7 mouse cellular contexts compared by ENCODE assay signal in the genomic region with DNA sequence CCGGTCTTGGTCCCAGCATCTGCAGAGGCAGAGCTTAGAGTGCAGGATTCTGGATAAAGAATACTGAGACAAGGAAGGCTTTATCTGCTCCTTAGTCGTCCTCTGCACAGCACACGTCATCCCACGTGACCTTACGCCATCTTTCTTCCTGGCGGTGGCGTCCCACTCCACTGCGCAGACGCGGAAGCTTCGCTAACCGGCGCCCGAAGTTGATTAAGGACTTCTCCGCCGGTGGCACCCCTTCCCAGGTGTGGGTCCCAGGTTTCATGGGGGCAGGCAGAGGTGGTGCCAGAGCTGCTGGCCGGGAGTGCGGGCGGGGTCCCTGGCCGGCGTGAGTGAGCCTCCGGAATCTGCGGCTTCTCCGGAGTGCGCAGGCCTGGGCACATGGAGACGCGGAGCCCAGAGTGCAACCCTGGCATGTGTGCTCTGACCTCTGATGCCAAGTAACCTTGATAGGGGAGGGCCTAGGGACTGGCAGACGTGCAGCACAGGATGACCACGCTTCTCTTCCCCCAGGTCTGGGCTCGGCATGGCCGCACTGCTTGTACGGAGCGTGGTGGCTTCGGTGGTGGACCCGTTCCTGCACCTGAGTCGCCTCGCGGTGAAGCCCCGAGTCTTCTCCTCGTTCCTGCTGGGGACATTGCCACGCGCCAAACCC. TPM values are rescaled to one million over a fixed set of nuclear protein-coding genes. Genes with fewer than 3 reads are reported as not detected.
DNase-seq lines count a peak whose midpoint lies in the region; ATAC-seq lines count a peak whose summit lies in the region.

No protein-coding gene starts in this region.

- H3K4me1 ChIP-seq in embryonic facial prominence, embryonic 12.5 days: peaks cover 8% of the 10 kb centered on the region
- peaks cover 23% of the 10 kb centered on the region for H3K4me1 ChIP-seq in limb, embryonic 13.5 days
- peaks cover 21% of the 10 kb centered on the region for H3K4me1 ChIP-seq in midbrain, embryonic 16.5 days (ENCODE audit: control insufficient read depth, insufficient read depth, low read length)

- WGBS in embryonic facial prominence, embryonic 12.5 days: under 1% methylated on average over 42 of the region's 42 CpGs
- WGBS in limb, embryonic 13.5 days: under 1% methylated on average over 42 of the region's 42 CpGs
- under 1% methylated on average over 42 of the region's 42 CpGs for WGBS in midbrain, embryonic 16.5 days

- no peaks in the 10 kb centered on the region for H3K9me3 ChIP-seq in embryonic facial prominence, embryonic 12.5 days
- no peaks in the 10 kb centered on the region for H3K9me3 ChIP-seq in limb, embryonic 13.5 days
- H3K9me3 ChIP-seq in midbrain, embryonic 16.5 days (replicated peaks; ENCODE audit: control insufficient read depth, low read length, poor library complexity, severe bottlenecking): no peaks in the 10 kb centered on the region

- ATAC-seq in embryonic facial prominence, embryonic 12.5 days (ENCODE audit: insufficient number of reproducible peaks, insufficient read depth, low FRiP score, low TSS enrichment): peak; percentile 86
- peak; percentile 90 for ATAC-seq in limb, embryonic 13.5 days (ENCODE audit: low FRiP score, low read depth)
- peak; percentile 92 for ATAC-seq in midbrain, embryonic 16.5 days

- H3K4me2 ChIP-seq in embryonic facial prominence, embryonic 12.5 days (replicated peaks): peak overlapping the region; percentile 95
- H3K4me2 ChIP-seq in limb, embryonic 13.5 days (replicated peaks): peak overlapping the region; percentile 96
- peak overlapping the region; percentile 97 for H3K4me2 ChIP-seq in midbrain, embryonic 16.5 days (ENCODE audit: low read length)

- H3K36me3 ChIP-seq in embryonic facial prominence, embryonic 12.5 days: no peaks in the 10 kb centered on the region
- peaks cover 8% of the 10 kb centered on the region for H3K36me3 ChIP-seq in limb, embryonic 13.5 days
- H3K36me3 ChIP-seq in midbrain, embryonic 16.5 days (ENCODE audit: control insufficient read depth, insufficient read depth, low read length): 0 out of 2 replicates have a peak, but pooled peaks cover 2% of the 10 kb centered on the region

- H3K4me3 ChIP-seq in embryonic facial prominence, embryonic 12.5 days: peak overlapping the region; percentile 88
- peak overlapping the region; percentile 83 for H3K4me3 ChIP-seq in limb, embryonic 13.5 days
- H3K4me3 ChIP-seq in midbrain, embryonic 16.5 days (ENCODE audit: low read depth, low read length): peak overlapping the region; percentile 64

- DNase-seq in adrenal gland, postnatal 25 days: peak; percentile 90
- peak; percentile 92 to 97 for DNase-seq in heart, adult 18-20 months
- peak; percentile 84 to 93 for DNase-seq in kidney, adult 8-10 months
- peak; percentile 92 for DNase-seq in spleen, postnatal 10 days (ENCODE audit: low spot score in 2 of 2)

- no peaks in the 10 kb centered on the region for H3K27me3 ChIP-seq in embryonic facial prominence, embryonic 12.5 days
- H3K27me3 ChIP-seq in limb, embryonic 13.5 days: no peaks in the 10 kb centered on the region
- no peaks in the 10 kb centered on the region for H3K27me3 ChIP-seq in midbrain, embryonic 16.5 days (ENCODE audit: control insufficient read depth, insufficient read depth, low read depth, low read length)

- 0 out of 2 replicates have a peak overlapping the region, but pooled peaks have one; percentile 25 for H3K27ac ChIP-seq in embryonic facial prominence, embryonic 12.5 days
- H3K27ac ChIP-seq in limb, embryonic 13.5 days: peak overlapping the region; percentile 39; the same call in 1 of the 2 replicates
- H3K27ac ChIP-seq in midbrain, embryonic 16.5 days (ENCODE audit: low read length): peak overlapping the region; percentile 79

- peak overlapping the region; percentile 86 for H3K9ac ChIP-seq in embryonic facial prominence, embryonic 12.5 days
- H3K9ac ChIP-seq in limb, embryonic 13.5 days: peak overlapping the region; percentile 88
- H3K9ac ChIP-seq in midbrain, embryonic 16.5 days (ENCODE audit: low read depth, low read length): peak overlapping the region; percentile 83

RNA-seq across cellular contexts. Expression of a gene that starts 2.6 kb away (rescaled TPM):
- total RNA-seq in adrenal gland, postnatal 25 days (2021): 214 and 226 TPM in 2 replicates
- polyA plus RNA-seq in embryonic facial prominence, embryonic 12.5 days (2016; fragmentation: Nextera tagmentation; extraction: Ambion mirVana): 350 and 367 TPM in 2 replicates
- total RNA-seq in heart, adult 18-20 months (2021): 1,000 to 10,000 TPM; 1,249 to 1,336 TPM
- polyA plus RNA-seq in limb, embryonic 13.5 days (2015; fragmentation: Nextera tagmentation; extraction: Ambion mirVana): 367 and 396 TPM in 2 replicates
- polyA plus RNA-seq in midbrain, embryonic 16.5 days (2015; fragmentation: Nextera tagmentation; extraction: Ambion mirVana): 372 and 392 TPM in 2 replicates

RNA-seq across cellular contexts. Expression of a gene that starts 2.7 kb away (rescaled TPM):
- 70.5 and 72.8 TPM in 2 replicates for total RNA-seq in adrenal gland, postnatal 25 days (2021)
- polyA plus RNA-seq in embryonic facial prominence, embryonic 12.5 days (2016; fragmentation: Nextera tagmentation; extraction: Ambion mirVana): 119 and 124 TPM in 2 replicates
- total RNA-seq in heart, adult 18-20 months (2021): 10 to 100 TPM; 57.0 to 61.7 TPM
- 119 and 124 TPM in 2 replicates for polyA plus RNA-seq in limb, embryonic 13.5 days (2015; fragmentation: Nextera tagmentation; extraction: Ambion mirVana)
- polyA plus RNA-seq in midbrain, embryonic 16.5 days (2015; fragmentation: Nextera tagmentation; extraction: Ambion mirVana): 73.0 and 79.7 TPM in 2 replicates

Comparison
In these comparisons a context has a peak if more than half of its experiments do, and no peak if none do; other contexts are left out.
1. Peak in every context shown above with its lines: DNase-seq, ATAC-seq, H3K4me3 ChIP-seq and H3K27ac ChIP-seq.
2. H3K27ac ChIP-seq: peak in every context shown above with its lines; median percentile 79 in midbrain, embryonic 16.5 days; 39 in limb, embryonic 13.5 days; 25 in embryonic facial prominence, embryonic 12.5 days.